Mouse (Mus musculus): ENCODE data around the gene Acer1. TPM values are rescaled to one million over a fixed set of nuclear protein-coding genes. Genes with fewer than 3 reads are reported as not detected.

Acer1 gene
- polyA plus RNA-seq, 1 experiment from 2014 or later, result not detected

DNA sequence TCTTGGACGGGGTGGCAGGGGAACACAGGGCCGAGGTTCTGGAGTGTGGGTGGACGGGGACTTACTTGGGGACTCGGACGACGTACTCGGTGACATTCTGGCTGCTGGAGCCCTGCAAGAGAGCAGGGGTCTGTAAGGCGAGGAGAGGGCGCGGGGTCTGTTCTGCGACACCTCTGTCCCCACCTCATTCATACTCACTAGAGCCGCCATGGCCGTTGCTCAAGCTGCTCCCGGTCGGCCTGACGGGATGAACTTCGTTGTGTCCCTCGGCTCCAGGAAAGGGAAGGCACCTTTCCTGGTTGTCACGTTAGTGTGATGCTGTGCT lies 28.9 kb upstream of the Acer1 start:
- WGBS (ENCODE audit: insufficient replicate concordance), result under 1% methylated on average over 19 of the region's 19 CpGs
- Histone ChIP-seq H3K4me3 (ENCODE audit: low read depth, low read length) (peak overlapping the region; percentile 84), H3K4me1 (ENCODE audit: control insufficient read depth, insufficient read depth, low read length) (peaks cover 5% of the 10 kb centered on the region; the same call in 1 of the 2 replicates), H3K27ac (ENCODE audit: low read depth, low read length) (peak overlapping the region; percentile 69), H3K9me3 (replicated peaks; ENCODE audit: control insufficient read depth, low read length) (no peaks in the 10 kb centered on the region), H3K27me3 (ENCODE audit: control insufficient read depth, insufficient read depth, low read length) (no peaks in the 10 kb centered on the region), H3K4me2 (peak overlapping the region; percentile 95), H3K9ac (ENCODE audit: low read depth, low read length) (peak overlapping the region; percentile 88), H3K36me3 (ENCODE audit: control insufficient read depth, insufficient read depth, low read length) (peaks cover 2% of the 10 kb centered on the region; the same call in 1 of the 2 replicates)
- ATAC-seq (replicated peaks; ENCODE audit: insufficient number of reproducible peaks, low FRiP score, low TSS enrichment), result peak; percentile 25

DNA sequence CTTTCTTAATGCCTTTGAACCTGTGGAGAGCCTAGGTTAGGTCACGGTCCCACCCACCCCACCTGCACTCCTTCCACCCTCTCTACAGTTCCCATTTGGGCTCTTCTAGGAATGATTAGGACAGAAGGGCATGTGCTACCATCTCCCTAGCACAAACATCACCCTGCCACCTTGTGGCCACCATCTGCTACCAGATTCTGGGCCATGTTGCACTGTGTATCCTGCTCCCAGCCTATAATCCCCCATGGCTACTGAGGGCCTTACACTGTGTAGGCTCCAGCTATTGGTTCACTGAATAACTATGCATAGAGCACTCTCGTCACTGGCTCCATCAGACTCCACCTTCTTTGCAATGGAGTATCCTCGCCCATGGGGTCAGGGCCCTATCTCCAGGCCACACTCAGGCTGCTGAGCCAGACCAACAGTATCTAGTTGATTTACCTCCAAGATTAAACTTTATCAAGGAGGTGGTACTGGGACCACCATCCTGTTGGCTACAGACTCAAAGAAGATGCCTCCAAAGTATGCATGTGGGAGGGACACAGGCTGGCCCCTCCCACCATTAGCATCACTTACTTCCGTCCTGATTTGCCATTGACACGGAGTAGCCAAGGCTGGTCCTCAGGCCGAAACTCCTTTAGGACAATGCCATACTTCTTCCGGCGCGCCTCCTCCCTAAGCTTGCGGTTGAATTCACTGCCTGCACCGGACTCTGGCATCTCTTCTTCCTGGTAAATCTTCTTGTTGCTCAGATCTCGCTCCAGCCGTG lies 25.4 kb upstream of the Acer1 start:
- 90% methylated on average over 13 of the region's 13 CpGs for WGBS (ENCODE audit: insufficient replicate concordance)

DNA sequence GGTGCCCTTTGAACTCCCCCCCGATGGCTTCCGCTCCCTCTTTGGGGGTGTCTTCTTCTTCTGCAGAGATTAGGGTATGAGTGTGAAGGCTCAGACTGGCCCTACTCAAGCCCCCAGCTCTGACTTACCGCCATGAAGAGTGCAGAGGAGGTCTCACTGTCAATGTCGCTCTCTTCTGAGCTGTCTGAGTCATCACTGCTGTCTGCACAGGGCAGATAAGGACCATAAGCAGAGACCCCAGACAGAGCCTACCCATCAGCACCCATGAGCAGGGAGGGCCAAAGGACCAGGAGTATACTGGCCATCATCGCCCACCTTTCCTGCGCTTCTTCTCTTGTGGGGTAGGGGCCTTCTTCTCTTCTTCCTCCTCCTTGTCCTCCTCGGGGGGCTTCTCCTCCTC lies 22.1 kb upstream of the Acer1 start:
- H3K9ac ChIP-seq (ENCODE audit: low read depth, low read length), result no peak overlapping the region
- H3K4me1 ChIP-seq (ENCODE audit: control insufficient read depth, insufficient read depth, low read length), result peaks cover 17% of the 10 kb centered on the region
- H3K9me3 ChIP-seq (replicated peaks; ENCODE audit: control insufficient read depth, low read length), result no peaks in the 10 kb centered on the region
- H3K27ac ChIP-seq (ENCODE audit: low read depth, low read length), result no peak overlapping the region
- no peak overlapping the region for H3K4me3 ChIP-seq (ENCODE audit: low read depth, low read length)
- peaks cover 21% of the 10 kb centered on the region for H3K36me3 ChIP-seq (ENCODE audit: control insufficient read depth, insufficient read depth, low read length)
- H3K27me3 ChIP-seq (ENCODE audit: control insufficient read depth, insufficient read depth, low read length), result no peaks in the 10 kb centered on the region
- 71% methylated on average over 7 of the region's 7 CpGs for WGBS (ENCODE audit: insufficient replicate concordance)
- no peak for ATAC-seq (replicated peaks; ENCODE audit: insufficient number of reproducible peaks, low FRiP score, low TSS enrichment)
- no peak overlapping the region for H3K4me2 ChIP-seq

More for the DNA sequence above, 25.4 kb upstream of the Acer1 start:
- no peak overlapping the region for H3K4me2 ChIP-seq
- no peaks in the 10 kb centered on the region for H3K27me3 ChIP-seq (ENCODE audit: control insufficient read depth, insufficient read depth, low read length)
- H3K9me3 ChIP-seq (replicated peaks; ENCODE audit: control insufficient read depth, low read length), result no peaks in the 10 kb centered on the region
- H3K36me3 ChIP-seq (ENCODE audit: control insufficient read depth, insufficient read depth, low read length), result peaks cover 19% of the 10 kb centered on the region
- no peak overlapping the region for H3K27ac ChIP-seq (ENCODE audit: low read depth, low read length)
- ATAC-seq (replicated peaks; ENCODE audit: insufficient number of reproducible peaks, low FRiP score, low TSS enrichment), result no peak
- H3K9ac ChIP-seq (ENCODE audit: low read depth, low read length), result no peak overlapping the region
- H3K4me3 ChIP-seq (ENCODE audit: low read depth, low read length), result no peak overlapping the region
- peaks cover 7% of the 10 kb centered on the region; the same call in 1 of the 2 replicates for H3K4me1 ChIP-seq (ENCODE audit: control insufficient read depth, insufficient read depth, low read length)

DNA sequence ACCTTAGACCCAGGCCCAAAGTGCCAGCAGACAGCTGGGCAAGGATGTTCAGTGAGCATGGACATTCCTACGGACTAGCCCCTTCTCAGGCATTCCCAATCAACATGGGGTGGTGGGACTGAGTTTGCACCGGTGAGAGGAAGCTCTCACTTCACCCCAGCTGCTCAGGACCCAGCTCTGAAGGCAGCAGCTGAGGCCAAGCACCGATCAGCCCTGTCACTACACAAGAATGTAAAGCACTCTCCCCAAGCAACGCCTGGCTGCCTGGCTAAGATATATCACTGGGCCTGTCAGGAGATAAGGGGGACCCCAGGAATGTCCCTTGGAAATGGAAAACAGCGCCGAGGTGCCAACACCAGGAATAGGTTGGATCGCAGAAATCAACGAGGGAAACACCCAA lies 19.3 kb upstream of the Acer1 start:
- Histone ChIP-seq H3K4me3 (ENCODE audit: low read depth, low read length) (no peak overlapping the region), H3K27ac (ENCODE audit: low read depth, low read length) (peak overlapping the region; percentile 70), H3K4me1 (ENCODE audit: control insufficient read depth, insufficient read depth, low read length) (peaks cover 25% of the 10 kb centered on the region), H3K9ac (ENCODE audit: low read depth, low read length) (peak overlapping the region; percentile 16; the same call in 1 of the 2 replicates), H3K36me3 (ENCODE audit: control insufficient read depth, insufficient read depth, low read length) (peaks cover 21% of the 10 kb centered on the region), H3K9me3 (replicated peaks; ENCODE audit: control insufficient read depth, low read length) (no peaks in the 10 kb centered on the region), H3K27me3 (ENCODE audit: control insufficient read depth, insufficient read depth, low read length) (no peaks in the 10 kb centered on the region), H3K4me2 (peak overlapping the region; percentile 42)
- WGBS (ENCODE audit: insufficient replicate concordance), result 18% methylated on average over 8 of the region's 8 CpGs
- no peak for ATAC-seq (replicated peaks; ENCODE audit: insufficient number of reproducible peaks, low FRiP score, low TSS enrichment)

DNA sequence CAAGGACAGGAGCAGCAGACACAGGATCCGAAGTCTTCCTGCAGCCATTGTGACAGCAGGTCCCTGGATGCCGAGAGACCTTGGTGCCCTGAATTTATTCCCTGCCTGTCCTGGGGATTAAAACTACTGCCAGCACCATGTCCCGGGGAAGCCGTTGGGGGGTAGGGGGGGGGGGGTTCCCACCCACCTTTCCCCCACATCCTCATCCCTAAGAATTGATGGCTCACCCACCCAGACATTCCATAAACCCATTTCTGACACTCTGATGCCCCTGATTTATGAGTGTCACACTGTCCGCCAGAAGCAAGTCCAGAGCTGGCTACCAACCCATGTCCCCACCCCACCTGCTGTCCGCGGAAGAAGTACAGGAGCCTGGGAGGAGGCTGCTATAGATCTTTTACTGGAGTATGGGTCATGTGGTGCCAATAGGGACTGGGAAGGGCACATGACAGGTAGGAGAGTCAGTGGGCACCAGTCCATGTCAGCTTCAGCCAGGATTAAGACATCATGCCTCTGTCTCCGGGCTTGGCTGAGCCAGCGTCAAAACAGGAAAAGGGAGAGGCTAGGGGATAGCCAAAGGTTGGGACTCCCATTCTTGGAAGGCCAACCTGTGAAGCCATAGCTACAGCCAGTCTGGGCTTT lies 18.2 kb upstream of the Acer1 start, which contains the start of gene Pspn:
Gene Pspn (minus strand): TSS at position 51 of the 642 bp plus-strand sequence.
- Histone ChIP-seq H3K36me3 (ENCODE audit: control insufficient read depth, insufficient read depth, low read length) (peaks cover 22% of the 10 kb centered on the region), H3K27me3 (ENCODE audit: control insufficient read depth, insufficient read depth, low read length) (no peaks in the 10 kb centered on the region), H3K9me3 (replicated peaks; ENCODE audit: control insufficient read depth, low read length) (no peaks in the 10 kb centered on the region), H3K27ac (ENCODE audit: low read depth, low read length) (peak within 1 kb of the TSS; percentile 70; the same call in 1 of the 2 replicates), H3K4me3 (ENCODE audit: low read depth, low read length) (no peak within 1 kb of the TSS), H3K4me1 (ENCODE audit: control insufficient read depth, insufficient read depth, low read length) (peaks cover 25% of the 10 kb centered on the region), H3K9ac (ENCODE audit: low read depth, low read length) (peak within 1 kb of the TSS; percentile 16; the same call in 1 of the 2 replicates), H3K4me2 (no peak within 1 kb of the TSS)
- 89% methylated on average over 9 of the region's 9 CpGs for WGBS (ENCODE audit: insufficient replicate concordance)
- ATAC-seq (replicated peaks; ENCODE audit: insufficient number of reproducible peaks, low FRiP score, low TSS enrichment), result no peak

DNA sequence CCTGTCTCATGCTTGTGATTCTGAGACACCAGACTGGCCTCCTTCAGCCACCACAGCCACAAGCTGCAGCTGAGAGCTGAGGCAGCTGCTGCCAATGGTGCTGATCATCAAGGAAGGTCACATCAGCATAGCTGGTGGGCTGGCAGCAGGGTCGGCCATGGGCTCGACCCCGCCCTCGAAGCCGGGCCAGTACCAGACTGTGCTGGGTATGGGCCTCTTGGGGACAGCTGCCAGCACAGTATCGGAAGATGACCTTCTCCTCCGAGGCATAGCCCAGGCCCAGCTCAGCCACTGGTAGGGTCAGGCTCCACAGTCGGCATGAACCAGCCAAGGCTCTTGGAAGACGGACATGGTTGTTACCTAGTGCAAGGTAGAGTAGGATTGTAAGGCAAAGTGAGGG lies 17.5 kb upstream of the Acer1 start:
- Histone ChIP-seq H3K4me1 (ENCODE audit: control insufficient read depth, insufficient read depth, low read length) (peaks cover 25% of the 10 kb centered on the region), H3K4me3 (ENCODE audit: low read depth, low read length) (no peak overlapping the region), H3K27me3 (ENCODE audit: control insufficient read depth, insufficient read depth, low read length) (no peaks in the 10 kb centered on the region), H3K4me2 (no peak overlapping the region), H3K36me3 (ENCODE audit: control insufficient read depth, insufficient read depth, low read length) (peaks cover 19% of the 10 kb centered on the region), H3K27ac (ENCODE audit: low read depth, low read length) (no peak overlapping the region), H3K9me3 (replicated peaks; ENCODE audit: control insufficient read depth, low read length) (no peaks in the 10 kb centered on the region), H3K9ac (ENCODE audit: low read depth, low read length) (no peak overlapping the region)
- ATAC-seq (replicated peaks; ENCODE audit: insufficient number of reproducible peaks, low FRiP score, low TSS enrichment), result no peak
- WGBS (ENCODE audit: insufficient replicate concordance), result 90% methylated on average over 9 of the region's 9 CpGs

DNA sequence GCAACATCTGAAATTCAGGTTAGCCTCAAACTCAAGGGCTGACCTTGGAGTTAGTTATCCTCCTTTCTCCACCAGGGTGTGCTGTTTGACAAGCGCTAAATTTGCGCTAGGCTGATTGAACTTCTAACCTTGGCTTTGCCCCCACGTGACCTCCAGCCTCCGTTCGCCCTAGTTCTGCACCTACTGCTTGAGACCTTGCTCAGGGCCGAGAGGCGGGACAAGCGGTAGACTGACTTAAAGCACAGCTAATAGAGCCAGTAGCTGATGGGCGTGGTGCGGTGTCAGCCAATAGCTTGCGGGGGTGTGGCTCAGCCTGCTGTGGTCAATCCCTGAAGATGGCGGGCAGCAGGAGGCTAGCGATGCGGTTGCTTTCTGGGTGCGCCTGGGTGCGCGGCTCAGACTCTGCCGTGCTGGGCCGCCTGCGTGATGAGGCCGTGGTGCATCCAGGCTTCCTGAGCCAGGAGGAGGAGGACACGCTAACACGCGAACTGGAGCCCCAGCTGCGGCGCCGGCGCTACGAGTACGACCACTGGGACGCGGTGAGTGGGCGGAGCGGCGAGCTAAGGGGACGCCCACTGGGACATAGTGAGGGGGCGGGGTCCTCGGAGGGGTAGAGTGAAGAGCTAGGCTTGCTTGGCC lies 15.2 kb upstream of the Acer1 start, which contains the start of gene Alkbh7:
Gene Alkbh7 (plus strand): TSS at position 311 of the 639 bp plus-strand sequence.
- 0% methylated on average over 38 of the region's 38 CpGs for WGBS (ENCODE audit: insufficient replicate concordance)
- Histone ChIP-seq H3K4me1 (ENCODE audit: control insufficient read depth, insufficient read depth, low read length) (peaks cover 23% of the 10 kb centered on the region), H3K9me3 (replicated peaks; ENCODE audit: control insufficient read depth, low read length) (no peaks in the 10 kb centered on the region), H3K36me3 (ENCODE audit: control insufficient read depth, insufficient read depth, low read length) (peaks cover 25% of the 10 kb centered on the region), H3K4me2 (peak within 1 kb of the TSS; percentile 76), H3K27ac (ENCODE audit: low read depth, low read length) (no peak within 1 kb of the TSS; the same call in 1 of the 2 replicates), H3K9ac (ENCODE audit: low read depth, low read length) (peak within 1 kb of the TSS; percentile 72; the same call in 1 of the 2 replicates), H3K4me3 (ENCODE audit: low read depth, low read length) (peak within 1 kb of the TSS; percentile 76), H3K27me3 (ENCODE audit: control insufficient read depth, insufficient read depth, low read length) (no peaks in the 10 kb centered on the region)
- peak; percentile 99 for ATAC-seq (replicated peaks; ENCODE audit: insufficient number of reproducible peaks, low FRiP score, low TSS enrichment)

DNA sequence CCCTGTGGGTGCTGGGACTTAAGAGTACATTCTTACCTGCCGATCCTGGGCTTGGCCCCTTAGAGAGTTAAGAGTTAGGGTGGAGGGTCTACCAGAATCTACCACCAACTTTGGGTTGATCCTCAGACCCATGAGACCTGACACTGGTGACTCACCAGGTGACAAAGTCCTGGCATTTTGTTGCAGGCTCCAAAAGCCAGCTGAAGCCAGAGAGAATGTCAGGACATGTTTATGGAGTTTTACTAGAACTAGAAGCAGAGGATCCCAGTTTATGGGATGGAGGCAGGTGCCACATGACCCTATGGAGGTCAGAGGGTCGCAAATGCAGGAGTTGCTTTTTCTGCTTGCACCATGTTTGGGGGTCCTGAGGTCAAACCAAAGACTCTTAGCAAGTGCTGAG lies 14.6 kb upstream of the Acer1 start:
- WGBS (ENCODE audit: insufficient replicate concordance), result 72% methylated on average over 2 of the region's 2 CpGs
- no peak overlapping the region for H3K4me3 ChIP-seq (ENCODE audit: low read depth, low read length)
- no peak for ATAC-seq (replicated peaks; ENCODE audit: insufficient number of reproducible peaks, low FRiP score, low TSS enrichment)
- H3K9me3 ChIP-seq (replicated peaks; ENCODE audit: control insufficient read depth, low read length), result no peaks in the 10 kb centered on the region
- H3K36me3 ChIP-seq (ENCODE audit: control insufficient read depth, insufficient read depth, low read length), result peaks cover 25% of the 10 kb centered on the region
- no peak overlapping the region for H3K27ac ChIP-seq (ENCODE audit: low read depth, low read length)
- H3K27me3 ChIP-seq (ENCODE audit: control insufficient read depth, insufficient read depth, low read length), result no peaks in the 10 kb centered on the region
- H3K4me1 ChIP-seq (ENCODE audit: control insufficient read depth, insufficient read depth, low read length), result peaks cover 18% of the 10 kb centered on the region
- no peak overlapping the region; the same call in 1 of the 2 replicates for H3K4me2 ChIP-seq
- no peak overlapping the region for H3K9ac ChIP-seq (ENCODE audit: low read depth, low read length)
